Mouse (Mus musculus) left cerebral cortex, postnatal 10 days (tissue): ENCODE measurements around the gene Tbxas1. TPM values are rescaled to one million over a fixed set of nuclear protein-coding genes. Genes with fewer than 3 reads are reported as not detected.

Experiments used
- DNase-seq, 2 experiments: peaks; one replicate each; pipeline ENCODE4 v3.0.0; 2021 to 2022; ENCODE audit warnings: low spot score in 2 of 2, mixed read lengths in 1 of 2; ENCODE audit errors: extremely low spot score in 1 of 2
- intact Hi-C: fragments of 180-260 bp; cut with DNase I; formaldehyde crosslinking; loops from one replicate; pipeline ENCODE4 v1.15.1; 2025
- total RNA-seq, 2 experiments: library from RNA; stranded (reverse); gene quantifications; 2 replicates each; pipeline ENCODE4 v1.2.3; 2021

The Tbxas1 gene
- total RNA-seq, 2 experiments from 2014 or later = 2.1 to 2.9 TPM

DNA sequence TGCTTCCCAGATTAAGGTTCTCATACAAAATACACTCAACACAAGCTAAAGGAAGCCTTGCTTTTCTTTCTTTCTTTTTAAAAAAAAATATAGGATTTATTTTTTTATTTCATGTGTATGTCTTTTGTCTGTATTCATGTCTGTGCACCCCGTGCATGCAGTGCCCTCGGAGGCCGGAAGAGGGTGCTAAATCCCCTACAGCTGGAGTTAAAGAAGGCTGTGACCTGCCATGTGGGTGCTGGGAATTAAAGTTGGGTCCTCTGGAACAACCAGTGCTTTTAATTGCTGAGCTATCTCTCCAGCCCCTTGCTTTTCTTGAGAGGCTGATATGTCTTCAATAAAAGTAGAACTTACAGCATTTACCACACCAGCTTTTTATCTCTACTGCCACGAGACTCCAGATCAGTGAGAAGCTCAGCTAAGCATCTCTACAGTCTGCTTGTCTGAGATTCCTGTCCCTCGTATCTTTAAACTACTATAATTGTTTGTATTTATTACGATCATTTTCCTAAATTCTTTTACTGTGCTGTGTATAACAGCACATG lies 24.4 kb upstream of the Tbxas1 start:
- intact Hi-C loops = no loop called here
- DNase-seq = no peak

GRCm38 (mm10) chr6:38851740-38852139 lies 23.5 kb upstream of the Tbxas1 start:
- intact Hi-C loops = no loop called here

DNA sequence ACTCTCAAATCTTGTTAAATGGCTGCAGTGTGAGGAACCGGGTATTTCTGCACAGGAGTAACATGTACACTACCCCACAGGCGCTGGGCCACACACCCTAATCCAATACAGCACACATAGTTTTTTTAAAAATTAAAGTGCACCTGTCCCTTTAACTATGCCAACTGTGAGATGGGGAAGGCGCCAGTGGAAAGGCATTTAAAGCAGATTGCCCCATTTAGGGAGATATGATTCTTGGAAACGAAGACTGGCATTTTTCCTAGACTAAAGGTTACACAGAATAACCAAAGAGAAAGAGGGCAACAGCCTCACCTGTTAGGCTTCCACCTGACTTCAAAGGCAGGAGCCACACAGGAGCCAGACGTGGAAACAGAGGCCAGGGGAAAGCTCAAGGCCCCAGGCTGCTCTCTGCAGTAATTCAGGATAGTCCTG lies 21.6 kb upstream of the Tbxas1 start:
- intact Hi-C loops = no loop called here
- no peak for DNase-seq

More at GRCm38 (mm10) chr6:38851740-38852139, 23.5 kb upstream of the Tbxas1 start:
- DNase-seq = no peak

DNA sequence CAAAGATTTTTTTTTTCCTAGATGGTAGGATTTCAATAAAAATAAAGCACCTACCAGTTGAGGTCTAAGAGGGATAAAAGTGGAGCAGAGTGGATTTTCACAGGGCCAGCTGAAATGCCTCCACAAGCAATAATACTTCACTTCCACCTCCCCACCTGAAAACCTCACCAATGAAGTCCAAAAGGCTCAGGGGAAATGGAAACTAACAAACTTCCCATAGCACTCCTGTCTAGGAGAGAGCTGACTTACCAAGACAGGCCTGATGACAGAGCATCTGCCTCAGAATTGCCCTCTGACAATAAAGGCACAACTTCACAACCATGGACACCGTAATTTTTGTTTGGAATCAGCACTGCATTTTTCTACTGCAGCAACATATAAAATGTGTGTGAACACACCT lies 15.4 kb upstream of the Tbxas1 start:
- no peak for DNase-seq
- intact Hi-C loops = no loop called here

DNA sequence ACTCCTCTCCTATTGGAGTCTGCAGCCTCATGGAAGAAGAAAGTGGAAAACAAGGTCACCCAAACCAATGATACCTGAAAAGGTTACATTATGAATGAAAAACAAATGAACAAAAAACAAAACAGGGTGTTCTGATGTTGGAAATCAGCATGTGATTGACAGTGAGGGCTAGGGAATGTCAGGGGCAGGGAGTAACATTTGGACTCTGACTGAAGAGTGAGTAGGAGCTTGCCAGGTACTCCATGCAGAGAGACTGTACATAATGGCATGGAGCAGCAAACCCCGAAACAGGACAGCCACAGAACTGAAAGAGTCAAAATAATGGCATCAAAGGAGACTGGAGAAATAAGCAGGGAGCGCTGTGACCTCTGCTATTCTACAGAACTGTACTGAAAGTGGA lies 14.9 kb upstream of the Tbxas1 start:
- DNase-seq = no peak
- intact Hi-C loops = no loop called here

DNA sequence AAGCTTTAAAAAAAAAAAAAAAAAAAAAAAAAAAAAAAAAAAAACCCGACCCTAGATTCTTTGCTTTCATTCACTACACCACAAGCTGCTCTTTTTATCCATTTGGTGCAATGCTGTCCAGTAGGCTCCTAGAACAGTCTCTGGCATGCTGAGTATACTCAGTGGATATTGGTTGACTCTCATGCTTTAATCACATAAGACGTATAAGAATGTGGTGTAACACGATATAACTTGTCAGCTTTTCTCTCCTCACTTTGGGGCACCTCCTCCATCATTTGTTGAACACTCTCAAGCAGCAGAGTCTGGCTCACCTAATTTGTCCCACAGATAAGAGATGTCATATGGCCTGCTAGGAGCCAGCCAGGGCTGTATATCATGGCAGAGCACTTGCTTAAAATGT lies 11.6 kb upstream of the Tbxas1 start:
- DNase-seq = no peak
- intact Hi-C loops = no loop called here

GRCm38 (mm10) chr6:38865805-38866204 lies 9.4 kb upstream of the Tbxas1 start:
- intact Hi-C loops = no loop called here
- no peak for DNase-seq

GRCm38 (mm10) chr6:38866357-38866756 lies 8.8 kb upstream of the Tbxas1 start:
- DNase-seq = no peak
- intact Hi-C loops = no loop called here

DNA sequence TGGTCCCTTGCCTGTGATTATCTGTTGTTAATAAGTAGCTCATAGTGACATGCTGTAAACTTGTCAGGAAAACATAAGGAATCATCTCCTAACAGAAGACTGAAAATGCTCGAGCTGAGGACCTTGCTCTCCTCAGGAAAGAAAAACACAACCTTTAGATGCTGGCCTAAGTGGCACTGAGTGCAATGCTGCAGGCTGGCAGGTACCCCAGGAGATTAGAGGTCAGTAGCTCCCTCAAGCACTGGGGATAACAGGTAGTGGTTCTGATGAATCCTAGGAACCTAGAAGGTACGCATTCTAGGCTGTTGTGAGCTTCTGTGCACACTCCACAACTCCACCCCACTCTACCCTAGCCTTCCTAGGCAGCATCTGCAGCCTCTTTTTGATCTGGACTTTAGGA lies 8.4 kb upstream of the Tbxas1 start:
- intact Hi-C loops = no loop called here
- DNase-seq = no peak

DNA sequence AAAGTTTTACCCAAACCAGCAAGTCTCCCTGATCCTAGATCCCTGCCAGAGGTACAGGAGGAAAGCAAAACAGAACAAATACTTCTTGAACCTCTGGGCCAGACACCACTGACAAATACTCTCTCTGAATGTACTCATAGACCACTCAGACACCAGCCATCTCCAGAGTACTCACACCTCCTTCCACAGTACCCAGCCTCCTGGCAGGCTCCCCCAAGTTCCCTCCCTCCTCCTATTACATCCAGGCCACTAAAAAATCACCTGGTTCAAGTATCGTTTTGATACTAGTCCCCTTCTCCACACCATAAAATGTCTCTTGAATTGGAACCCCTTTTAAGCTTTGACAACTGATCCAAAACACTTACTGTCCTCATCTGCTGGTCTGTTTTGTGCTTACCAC lies 7.9 kb upstream of the Tbxas1 start:
- no peak for DNase-seq
- intact Hi-C loops = no loop called here

DNA sequence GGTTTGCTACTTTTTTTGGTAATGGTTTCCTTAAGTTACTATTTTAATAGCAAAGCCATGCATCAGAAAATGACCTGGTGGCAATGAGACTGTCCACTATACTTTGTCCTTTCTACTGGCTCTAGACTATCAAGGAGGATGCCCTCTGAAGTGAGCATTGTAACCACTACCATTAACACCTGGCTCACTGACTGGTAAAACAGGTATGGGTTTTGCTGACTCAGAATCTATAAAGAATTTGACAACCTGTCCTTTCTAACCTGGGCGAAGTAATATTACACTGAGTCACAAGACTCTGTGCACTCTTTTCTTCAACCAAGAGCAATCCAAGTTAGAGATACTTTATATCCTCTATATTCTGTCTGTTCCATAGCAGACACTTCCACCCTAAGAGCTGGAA lies 6.2 kb upstream of the Tbxas1 start:
- intact Hi-C loops = no loop called here
- no peak for DNase-seq

DNA sequence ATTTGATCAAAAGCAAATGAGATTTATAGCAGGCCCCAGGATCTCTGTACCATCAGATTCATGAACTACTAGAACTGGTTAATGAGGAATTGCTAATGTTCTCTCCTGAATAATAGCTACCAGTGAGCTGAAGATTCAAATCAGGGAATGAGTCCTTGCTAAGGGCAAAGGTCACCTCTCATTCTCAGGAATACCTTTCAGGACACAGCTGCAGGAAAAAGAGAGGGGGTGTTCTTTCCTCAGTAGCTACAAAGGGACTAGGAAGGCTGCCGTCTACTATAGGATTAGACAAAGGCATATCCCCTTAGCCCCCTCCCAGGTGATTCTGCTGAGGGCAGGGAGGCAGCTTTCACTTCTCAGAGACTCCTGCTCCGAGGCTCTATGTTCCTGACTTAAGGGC lies 5.1 kb upstream of the Tbxas1 start:
- no peak for DNase-seq
- intact Hi-C loops = loop anchor here (10.0 kb wide), 1 partner anchor 105 kb away; no protein-coding TSS in a partner anchor

- no peak for DNase-seq
- intact Hi-C loops = loop anchor here (10.0 kb wide), 1 partner anchor 106 kb away; no protein-coding TSS in a partner anchor
Measured at GRCm38 (mm10) chr6:38871051-38871450, 4.2 kb upstream of the Tbxas1 start.

GRCm38 (mm10) chr6:38873316-38873715 lies 1.9 kb upstream of the Tbxas1 start:
- DNase-seq = no peak
- intact Hi-C loops = loop anchor here (10.0 kb wide), 1 partner anchor 109 kb away; no protein-coding TSS in a partner anchor

DNA sequence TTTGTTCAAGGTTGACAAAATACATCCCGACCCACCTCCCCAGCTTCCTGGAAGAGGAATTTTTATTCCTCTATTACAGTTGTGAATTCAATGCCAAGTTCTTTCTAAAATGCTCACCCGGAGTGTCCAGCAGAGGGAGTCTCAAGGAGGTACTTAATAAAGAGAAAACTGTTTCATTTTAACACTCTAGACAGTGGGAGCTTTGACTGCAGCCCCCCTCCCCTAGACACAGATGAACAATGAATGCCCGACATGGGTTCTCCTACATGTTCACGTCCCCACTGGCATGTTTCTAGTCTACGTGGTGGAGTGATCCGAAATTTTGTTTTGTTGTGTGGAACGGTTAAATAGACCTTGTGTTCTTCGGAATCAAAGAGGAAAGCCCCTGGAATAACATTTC lies 1.2 kb upstream of the Tbxas1 start:
- intact Hi-C loops = loop anchor here (1.0 to 10.0 kb wide), 3 partner anchors 109 to 193 kb away; no protein-coding TSS in a partner anchor
- peak; percentile 60 to 63 for DNase-seq

DNA sequence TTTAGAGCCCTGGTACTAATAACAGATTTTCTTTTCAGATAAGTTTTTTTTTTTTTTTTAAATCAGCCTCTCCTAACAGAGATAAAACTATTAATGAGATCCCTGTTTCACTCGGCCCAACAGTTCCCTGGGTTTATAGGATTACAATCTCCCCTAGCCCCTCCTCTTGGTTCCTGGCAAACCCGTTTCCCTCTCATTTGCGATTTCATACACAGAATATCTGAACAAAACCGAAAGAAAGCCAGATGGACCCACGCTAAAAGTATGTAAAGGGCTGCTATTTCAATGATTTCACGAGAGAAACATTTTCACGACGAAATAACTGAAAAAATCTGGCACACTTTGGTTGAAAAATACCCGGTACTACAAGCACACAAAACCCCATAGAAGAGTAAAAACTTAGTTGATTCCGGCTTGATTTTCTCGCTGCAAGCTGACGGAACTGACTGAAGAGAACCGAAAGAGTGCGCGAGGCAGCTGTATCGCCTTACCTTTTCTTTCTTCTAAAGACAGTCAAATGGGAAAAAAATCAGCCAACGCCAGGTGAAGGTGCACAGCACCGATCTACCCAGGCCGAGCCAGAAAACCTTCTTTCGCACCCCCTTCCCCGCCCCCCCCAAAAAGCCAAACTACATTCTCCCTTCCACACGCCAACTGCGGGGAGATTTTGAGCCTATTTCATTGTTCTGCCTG lies 493 bp upstream of the Tbxas1 start:
- intact Hi-C loops = loop anchor here (1.0 to 10.0 kb wide), 4 partner anchors 38 to 193 kb away; no protein-coding TSS in a partner anchor
- DNase-seq = no peak

DNA sequence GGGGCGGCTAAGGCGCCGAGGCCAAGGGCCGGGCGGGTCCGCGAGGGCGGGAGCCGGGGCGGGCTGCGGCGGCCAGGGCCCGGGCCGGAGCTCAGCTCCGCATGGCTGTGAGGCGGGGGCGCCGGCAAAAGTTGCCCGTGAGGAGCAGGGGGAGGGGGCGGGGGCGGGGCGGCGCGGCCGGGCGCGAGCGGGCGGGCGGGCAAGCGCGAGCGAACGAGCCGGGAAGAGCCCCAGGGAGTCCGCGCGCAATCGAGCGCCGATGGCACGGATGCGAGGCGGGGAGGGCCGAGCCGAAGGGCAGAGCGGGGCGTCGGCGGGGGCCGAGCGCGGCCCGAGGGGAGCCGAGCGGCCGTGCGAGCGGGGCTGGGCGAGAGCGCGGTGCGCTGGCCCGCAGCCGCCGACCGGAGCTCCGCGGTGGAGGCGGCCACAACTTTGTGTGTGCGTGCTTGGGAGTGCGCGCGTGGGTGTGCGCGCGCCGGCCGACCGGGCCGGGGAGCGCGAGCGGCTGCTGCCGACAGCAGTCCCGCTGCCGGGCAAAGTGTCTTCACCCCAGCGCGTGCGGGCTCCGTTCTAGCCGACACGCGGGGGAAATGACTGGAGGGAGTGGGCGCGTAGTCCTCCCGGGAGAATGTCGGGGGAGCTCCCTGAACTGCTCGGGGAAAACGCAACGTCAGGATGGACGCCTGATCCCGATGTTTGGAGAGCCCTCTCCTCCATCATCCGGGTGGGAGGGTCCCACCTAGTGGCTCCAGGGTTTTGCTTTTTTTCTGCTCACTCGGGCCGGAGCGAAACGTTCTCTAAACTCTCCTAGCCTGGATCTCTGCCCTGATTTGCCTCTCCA lies 1.1 kb downstream of the Tbxas1 start, which contains the start of gene Hipk2:
Hipk2 (minus strand) TSS at position 95 of the 841 bp plus-strand sequence.
- DNase-seq = peak; percentile 48 to 92
- intact Hi-C loops = loop anchor here (5.0 to 10.0 kb wide), 2 partner anchors 36 to 111 kb away; no protein-coding TSS in a partner anchor

DNA sequence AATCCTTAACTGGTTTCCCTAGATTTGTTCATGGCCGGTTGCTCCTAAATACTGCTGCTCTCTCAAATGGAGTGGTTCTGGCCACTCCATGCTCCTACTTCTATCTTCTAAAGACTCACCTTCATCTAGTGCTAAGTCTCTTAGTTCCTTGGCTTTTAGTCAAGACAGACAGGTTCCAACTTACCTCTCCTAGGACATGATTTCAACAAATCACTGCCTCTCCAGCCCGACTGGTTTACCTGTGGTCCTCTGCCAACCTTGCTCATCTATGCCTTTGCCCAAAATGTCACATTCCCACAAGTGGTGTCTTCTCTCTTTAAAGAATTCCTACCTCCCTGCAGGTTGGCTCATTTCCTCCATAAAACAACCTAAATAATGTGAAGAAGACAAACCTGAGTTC lies 2.5 kb downstream of the Tbxas1 start:
- intact Hi-C loops = loop anchor here (5.0 to 10.0 kb wide), 2 partner anchors 35 to 113 kb away; no protein-coding TSS in a partner anchor
- no peak for DNase-seq

DNA sequence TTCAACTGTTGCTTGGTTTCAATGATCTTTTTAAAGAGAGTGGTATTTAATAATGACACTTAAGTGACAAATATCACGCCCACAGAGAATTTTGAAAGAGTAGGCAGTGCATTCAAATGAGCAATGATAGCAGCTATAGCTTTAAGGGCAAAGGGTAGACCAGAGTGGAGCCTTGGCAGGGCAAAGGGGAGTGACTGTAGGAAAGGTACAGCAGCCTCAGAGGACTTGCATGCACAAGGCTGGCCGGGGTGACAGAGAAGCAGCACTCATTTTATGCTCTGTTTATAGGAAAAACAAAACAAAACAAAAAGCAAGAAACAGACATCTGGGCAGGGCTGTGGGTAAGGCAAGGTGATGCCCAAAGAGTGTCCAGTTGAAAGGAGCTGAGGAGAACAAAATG lies 6.3 kb downstream of the Tbxas1 start:
- intact Hi-C loops = no loop called here
- no peak for DNase-seq
